9 mouse cellular contexts compared by ENCODE assay signal in genomic region chr1:87608416-87609046, GRCm38 (mm10). TPM values are rescaled to one million over a fixed set of nuclear protein-coding genes. Genes with fewer than 3 reads are reported as not detected.
DNase-seq lines count a peak whose midpoint lies in the region; ATAC-seq and TF ChIP-seq lines count a peak whose summit lies in the region.
"Had no signal": no experiment of that assay in that cellular context is flagged by ENCODE, and none has a peak within 500 bp of the region (broad histone marks: within the 10 kb centered on the region; RNA-seq: fewer than 3 reads in every experiment).

No protein-coding gene starts in this region.

- TF ChIP-seq RAD21 in MEL (IDR thresholded peaks at IDR 0.05; ENCODE audit: low read depth, low read length): peak; percentile 55

- H3K9ac ChIP-seq in kidney, embryonic 16.5 days (replicated peaks; ENCODE audit: low read length): no peak overlapping the region
- H3K9ac ChIP-seq in MEL (ENCODE audit: control insufficient read depth, low read depth, low read length, poor library complexity, severe bottlenecking): no peak overlapping the region
- H3K9ac ChIP-seq in liver, embryonic 15.5 days: no peak overlapping the region
- H3K9ac ChIP-seq: embryonic facial prominence, embryonic 12.5 days had no signal

- H3K27ac ChIP-seq in kidney, embryonic 16.5 days (ENCODE audit: low read length): no peak overlapping the region
- H3K27ac ChIP-seq in MEL (ENCODE audit: control insufficient read depth, low read depth, low read length): no peak overlapping the region
- H3K27ac ChIP-seq in liver, embryonic 15.5 days (replicated peaks): no peak overlapping the region
- H3K27ac ChIP-seq: embryonic facial prominence, embryonic 12.5 days had no signal

- no peaks in the 10 kb centered on the region for H3K27me3 ChIP-seq in kidney, embryonic 16.5 days (ENCODE audit: insufficient read depth, low read length)
- peaks cover 3 to 5% of the 10 kb centered on the region in 2 experiments for H3K27me3 ChIP-seq in MEL (ENCODE audit: control insufficient read depth in 1 of 2, insufficient read depth in 2 of 2, low read length in 2 of 2)
- H3K27me3 ChIP-seq in liver, embryonic 15.5 days: peaks cover 18% of the 10 kb centered on the region; the same call in 1 of the 2 replicates
- H3K27me3 ChIP-seq: embryonic facial prominence, embryonic 12.5 days had no signal

- H3K4me1 ChIP-seq in kidney, embryonic 16.5 days (ENCODE audit: insufficient read depth, low read length): no peaks in the 10 kb centered on the region
- H3K4me1 ChIP-seq in MEL (ENCODE audit: control insufficient read depth in 1 of 2, insufficient read depth in 2 of 2, low read length in 2 of 2): peaks cover 0 to 7% of the 10 kb centered on the region in 2 experiments; a peak in 1 of 4 replicates
- H3K4me1 ChIP-seq in liver, embryonic 15.5 days (replicated peaks): peaks cover 14% of the 10 kb centered on the region; the same call in 1 of the 2 replicates
- H3K4me1 ChIP-seq: embryonic facial prominence, embryonic 12.5 days had no signal

- no peak for TF ChIP-seq POLR2A in MEL (IDR thresholded peaks at IDR 0.05; ENCODE audit: control insufficient read depth in 1 of 2, insufficient read depth in 1 of 2, low read depth in 1 of 2, low read length in 2 of 2, poor library complexity in 1 of 2)

- no peak for TF ChIP-seq EP300 in MEL (IDR thresholded peaks at IDR 0.05; ENCODE audit: low read depth in 1 of 2, low read length in 2 of 2)

- no peak overlapping the region for H3K4me2 ChIP-seq in kidney, embryonic 16.5 days (replicated peaks; ENCODE audit: low read depth, low read length)
- H3K4me2 ChIP-seq in liver, embryonic 15.5 days: no peak overlapping the region
- H3K4me2 ChIP-seq: embryonic facial prominence, embryonic 12.5 days had no signal

- DNase-seq in kidney, adult 11 months: peak; percentile 71
- peak; percentile 83 for DNase-seq in MEL (ENCODE audit: low read depth, low spot score)
- DNase-seq in cerebellum, postnatal 14 days: peak; percentile 82 to 85
- peak; percentile 61 to 72 for DNase-seq in heart, postnatal 14 days
- peak; percentile 23 for DNase-seq in retina, adult 2 months (ENCODE audit: low read depth, low spot score)
- peak; percentile 49 to 63 for DNase-seq in urinary bladder, postnatal 36 days (ENCODE audit: low spot score in 2 of 2)

- H3K79me2 ChIP-seq in MEL (ENCODE audit: control insufficient read depth, insufficient read depth, low read length, poor library complexity): no peaks in the 10 kb centered on the region

- WGBS in kidney, embryonic 16.5 days: 41% methylated on average over 7 of the region's 7 CpGs
- WGBS in liver, embryonic 15.5 days (ENCODE audit: insufficient replicate concordance): 29% methylated on average over 7 of the region's 7 CpGs

- H3K36me3 ChIP-seq in kidney, embryonic 16.5 days (ENCODE audit: insufficient read depth, low read length): no peaks in the 10 kb centered on the region
- peaks cover 0 to 5% of the 10 kb centered on the region in 2 experiments; a peak in 2 of 4 replicates for H3K36me3 ChIP-seq in MEL (ENCODE audit: control insufficient read depth in 1 of 2, insufficient read depth in 2 of 2, low read length in 2 of 2)
- no peaks in the 10 kb centered on the region for H3K36me3 ChIP-seq in liver, embryonic 15.5 days (replicated peaks)
- H3K36me3 ChIP-seq: embryonic facial prominence, embryonic 12.5 days had no signal

- TF ChIP-seq CTCF in MEL (IDR thresholded peaks at IDR 0.05 in 2 of 3, conservative IDR thresholded peaks at IDR 0.05 in 1 of 3; ENCODE audit: control insufficient read depth in 1 of 3, insufficient read depth in 1 of 3, low read depth in 2 of 3, low read length in 3 of 3, poor library complexity in 1 of 3, severe bottlenecking in 1 of 3): peak; percentile 90 to 96 (median 96)

- ATAC-seq in kidney, embryonic 16.5 days (ENCODE audit: low FRiP score, low TSS enrichment): no peak
- peak; percentile 67 for ATAC-seq in liver, embryonic 15.5 days (ENCODE audit: insufficient read depth)

- H3K9me3 ChIP-seq in kidney, embryonic 16.5 days (ENCODE audit: low read length): no peaks in the 10 kb centered on the region
- H3K9me3 ChIP-seq in MEL (replicated peaks; ENCODE audit: insufficient read depth, low read length): no peaks in the 10 kb centered on the region
- H3K9me3 ChIP-seq in liver, embryonic 15.5 days (replicated peaks): no peaks in the 10 kb centered on the region
- H3K9me3 ChIP-seq: embryonic facial prominence, embryonic 12.5 days had no signal

- intact Hi-C loops in heart, postnatal 14 days (cut with DNase I): loop anchor here (5.0 kb wide), 2 partner anchors 141 to 161 kb away; no protein-coding TSS in a partner anchor

- no peak overlapping the region for H3K4me3 ChIP-seq in kidney, embryonic 16.5 days (ENCODE audit: low read length)
- peak overlapping the region; percentile 19 to 29; a peak in 3 of 4 replicates for H3K4me3 ChIP-seq in MEL (ENCODE audit: control insufficient read depth in 1 of 2, insufficient read depth in 1 of 2, low read depth in 2 of 2, low read length in 2 of 2)
- no peak overlapping the region for H3K4me3 ChIP-seq in liver, embryonic 15.5 days (replicated peaks)
- H3K4me3 ChIP-seq: embryonic facial prominence, embryonic 12.5 days had no signal

TF ChIP-seq in MEL, 35 proteins besides CTCF, POLR2A, EP300 and RAD21:
- TF ChIP-seq ZC3H11A (IDR thresholded peaks at IDR 0.05; ENCODE audit: low read depth, low read length) (peak; percentile 51), MAZ (IDR thresholded peaks at IDR 0.05; ENCODE audit: low read depth, low read length) (no peak), USF2 (IDR thresholded peaks at IDR 0.05; ENCODE audit: borderline replicate concordance in 1 of 2, insufficient read depth in 1 of 2, low read depth in 1 of 2, low read length in 2 of 2) (no peak), ZMIZ1 (IDR thresholded peaks at IDR 0.05; ENCODE audit: low read depth, low read length) (no peak), SMC3 (IDR thresholded peaks at IDR 0.05; ENCODE audit: low read depth, low read length) (peak; percentile 83), GABPA (IDR thresholded peaks at IDR 0.05; ENCODE audit: low read depth, low read length) (no peak)

RNA-seq across cellular contexts. Expression of gene Inpp5d, which starts 11.6 kb away (rescaled TPM):
- polyA plus RNA-seq in kidney, embryonic 16.5 days (2015; fragmentation: Nextera tagmentation; extraction: Ambion mirVana): 8.6 and 9.1 TPM in 2 replicates
- total RNA-seq in MEL (2012; rRNA removed): 69.4 and 73.0 TPM in 2 replicates
- 10 to 100 TPM in 1 of 2 experiments, not detected in 1; 71.3 TPM for polyA plus RNA-seq in MEL (2012; ENCODE audit: insufficient read depth in 1 of 2, insufficient read length in 2 of 2, low read depth in 1 of 2, low replicate concordance in 2 of 2, missing spikeins in 1 of 2)
- total RNA-seq in heart, postnatal 14 days (2021): 10 to 100 TPM; 16.4 to 18.1 TPM
- 10.9 and 13.4 TPM in 2 replicates for polyA plus RNA-seq in liver, embryonic 15.5 days (2015; fragmentation: Nextera tagmentation; extraction: Ambion mirVana)

RNA-seq across cellular contexts. Expression of gene Ngef, which starts 34.9 kb away (rescaled TPM):
- 2.0 and 2.7 TPM in 2 replicates for polyA plus RNA-seq in kidney, embryonic 16.5 days (2015; fragmentation: Nextera tagmentation; extraction: Ambion mirVana)
- total RNA-seq in MEL (2012; rRNA removed): not detected in 2 replicates
- not detected for polyA plus RNA-seq in MEL (2012; ENCODE audit: insufficient read depth in 1 of 2, insufficient read length in 2 of 2, low read depth in 1 of 2, low replicate concordance in 2 of 2, missing spikeins in 1 of 2)
- total RNA-seq in heart, postnatal 14 days (2021): under 1 TPM; 0.49 to 0.57 TPM
- 6.6 and 9.1 TPM in 2 replicates for polyA plus RNA-seq in liver, embryonic 15.5 days (2015; fragmentation: Nextera tagmentation; extraction: Ambion mirVana)

Comparison
In these comparisons a context has a peak if more than half of its experiments do, and no peak if none do; other contexts are left out.
1. DNase-seq: peak in every context shown above with its lines; median percentile 84 in cerebellum, postnatal 14 days; 83 in MEL; 71 in kidney, adult 11 months; 66 in heart, postnatal 14 days; 56 in urinary bladder, postnatal 36 days; 23 in retina, adult 2 months.
2. H3K4me3 ChIP-seq: peak in MEL (2 of 2); none in kidney, embryonic 16.5 days (single experiment) and liver, embryonic 15.5 days (single experiment).